Mouse (Mus musculus) kidney, adult 8-10 months (tissue): ENCODE results near the gene Soat2.
A peak's percentile ranks its signal among the peaks of the same experiment; 100 is the strongest.

Source experiments
- DNase-seq, 2 experiments: peaks; one replicate each; pipeline ENCODE4 v3.0.0; 2022

Soat2 gene

DNA sequence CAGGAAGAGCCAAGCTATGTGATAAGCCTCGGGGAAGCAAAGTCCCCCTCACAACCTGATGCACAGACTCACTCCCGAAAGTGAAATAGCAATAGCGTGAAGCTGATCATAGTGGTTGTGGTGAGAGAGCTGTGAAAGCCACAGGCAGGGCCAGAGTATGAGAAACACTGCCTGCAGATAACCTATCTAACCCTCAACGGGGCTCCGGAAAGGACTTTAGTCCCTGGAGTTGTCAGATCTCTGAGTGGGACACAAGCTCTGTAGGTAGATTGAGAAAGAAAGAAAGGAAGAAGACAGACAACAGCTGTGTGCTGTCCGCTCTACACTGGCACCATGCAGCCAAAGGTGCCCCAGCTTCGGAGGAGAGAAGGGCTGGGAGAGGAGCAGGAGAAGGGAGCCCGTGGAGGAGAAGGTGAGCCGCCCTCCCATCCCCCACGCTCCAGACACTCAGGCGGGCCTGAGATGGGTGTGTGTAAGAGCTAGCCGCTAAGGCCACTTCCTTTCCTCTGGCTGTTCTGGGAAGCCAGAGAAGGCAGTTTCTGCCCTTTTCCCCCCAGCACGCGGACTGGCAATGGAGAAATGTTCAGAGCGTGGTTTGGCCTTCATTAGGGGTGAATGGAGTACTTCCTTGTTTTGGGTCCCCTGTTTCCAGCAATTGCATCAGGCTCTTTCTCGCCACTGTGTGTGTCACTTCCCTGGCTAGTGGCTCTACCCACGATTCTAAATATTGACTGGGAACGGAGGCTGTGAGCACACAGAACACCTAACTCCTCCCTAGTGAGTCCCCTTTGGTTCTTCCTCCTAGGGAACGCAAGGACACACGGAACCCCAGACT, at the start of gene Soat2:
Gene Soat2, plus strand, starts transcription at position 226 of the 835 bp plus-strand sequence.
- DNase-seq, result peak in 1 of 2 experiments; percentile 23

DNA sequence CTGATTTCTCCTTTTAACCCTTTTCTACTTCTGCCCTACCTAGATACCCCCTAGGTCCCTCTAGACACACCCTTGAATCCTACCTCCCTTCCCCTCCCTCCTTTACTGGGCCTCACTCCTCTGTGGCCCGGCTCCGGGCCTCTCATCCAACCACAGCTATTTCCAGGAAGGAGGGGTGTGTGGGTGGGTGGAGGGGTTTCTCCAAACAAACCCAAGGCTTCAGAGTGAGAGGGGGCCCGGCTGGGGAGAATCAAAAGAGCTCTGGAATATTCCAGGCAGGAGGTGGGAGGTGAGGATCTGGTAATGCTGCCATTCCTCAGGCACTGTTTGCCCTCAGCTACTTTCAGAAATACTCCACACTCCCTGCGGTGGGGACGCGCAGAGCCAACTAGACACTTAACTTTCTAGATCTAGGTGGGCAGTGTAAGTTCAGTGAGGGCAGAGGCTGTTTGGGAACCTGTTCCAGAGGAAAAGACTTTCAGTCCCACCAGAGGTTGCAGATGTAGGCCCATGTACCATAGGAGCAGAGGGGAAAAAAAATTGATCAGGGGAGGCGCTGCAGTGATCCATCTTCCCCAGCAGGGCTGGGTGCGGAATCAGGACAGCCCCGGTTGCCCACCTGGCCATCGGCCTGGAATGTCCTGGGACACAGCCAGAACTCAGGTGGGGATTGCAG, 49.2 kb upstream of the Soat2 start:
- DNase-seq, result peak in 1 of 2 experiments; percentile 66

DNA sequence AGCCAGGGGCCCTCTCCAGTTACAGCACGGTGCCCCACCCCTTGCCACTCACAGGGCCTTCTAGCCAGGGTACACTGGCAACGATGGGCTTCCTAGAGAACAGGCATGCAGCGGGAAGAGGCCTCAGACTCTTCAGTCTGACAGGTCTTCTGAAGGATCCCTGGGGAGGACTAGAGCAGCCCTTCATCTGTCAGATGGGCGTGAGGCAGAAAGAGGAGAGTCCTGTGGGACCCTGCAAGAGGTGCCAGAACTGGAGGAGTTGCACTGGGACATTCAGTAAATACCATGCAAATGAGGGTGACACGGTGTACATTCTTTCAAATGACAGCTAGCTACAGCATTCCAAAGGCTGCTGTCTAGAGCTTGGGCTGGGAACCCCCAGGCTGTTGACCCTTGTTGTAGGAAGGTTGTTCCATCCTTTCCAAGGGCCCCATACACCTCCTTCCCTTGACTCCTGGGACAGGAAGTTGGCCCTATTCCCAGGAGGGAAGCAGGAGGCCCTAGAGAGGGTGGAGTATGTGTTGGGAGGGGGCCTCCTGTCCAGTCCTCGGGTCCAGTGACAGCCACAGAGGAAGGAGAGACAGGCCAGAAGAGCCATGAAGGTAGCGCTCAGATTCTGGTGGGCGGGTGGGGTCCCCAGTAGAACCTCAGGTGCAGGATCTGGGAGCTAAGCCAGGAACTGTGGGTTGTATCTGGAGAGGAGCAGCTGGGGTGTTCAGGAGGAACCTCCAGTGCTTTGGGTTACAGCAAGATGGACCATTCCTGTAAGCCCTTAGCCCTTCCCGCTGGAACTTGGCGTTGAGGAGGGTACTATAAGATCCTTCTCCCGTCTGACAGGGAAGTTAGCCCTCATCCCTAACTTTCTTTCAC, 48.4 kb upstream of the Soat2 start:
- DNase-seq, result peak; percentile 79 to 88

DNA sequence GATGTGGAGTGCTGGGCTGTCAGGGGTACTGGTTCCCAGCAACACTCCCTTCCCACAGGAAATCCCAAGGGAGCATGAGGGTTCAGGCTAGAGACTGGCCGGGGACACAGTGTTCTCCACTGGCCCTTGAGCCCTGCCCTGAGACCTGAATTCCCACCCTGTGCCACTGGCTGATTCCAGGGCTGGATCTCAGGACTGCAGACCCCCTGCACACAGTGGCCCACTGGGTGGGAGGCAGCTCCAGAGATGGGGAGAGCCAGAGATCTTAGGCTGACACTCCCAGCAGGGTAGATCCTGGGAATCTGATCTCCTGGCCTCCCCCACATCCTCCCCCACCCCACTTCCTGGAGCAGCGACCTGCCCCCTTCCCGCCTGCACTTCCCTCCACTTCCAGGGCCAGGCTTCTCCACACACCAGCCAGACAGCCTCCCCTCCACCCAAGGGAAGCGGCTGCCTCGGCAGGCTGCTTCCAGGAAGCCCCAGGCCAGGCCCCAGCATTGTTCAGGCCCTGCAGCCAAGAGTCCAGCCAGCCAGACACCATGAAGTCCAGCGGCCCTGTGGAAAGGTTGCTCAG, 47.7 kb upstream of the Soat2 start:
- DNase-seq, result peak; percentile 71 to 80

DNA sequence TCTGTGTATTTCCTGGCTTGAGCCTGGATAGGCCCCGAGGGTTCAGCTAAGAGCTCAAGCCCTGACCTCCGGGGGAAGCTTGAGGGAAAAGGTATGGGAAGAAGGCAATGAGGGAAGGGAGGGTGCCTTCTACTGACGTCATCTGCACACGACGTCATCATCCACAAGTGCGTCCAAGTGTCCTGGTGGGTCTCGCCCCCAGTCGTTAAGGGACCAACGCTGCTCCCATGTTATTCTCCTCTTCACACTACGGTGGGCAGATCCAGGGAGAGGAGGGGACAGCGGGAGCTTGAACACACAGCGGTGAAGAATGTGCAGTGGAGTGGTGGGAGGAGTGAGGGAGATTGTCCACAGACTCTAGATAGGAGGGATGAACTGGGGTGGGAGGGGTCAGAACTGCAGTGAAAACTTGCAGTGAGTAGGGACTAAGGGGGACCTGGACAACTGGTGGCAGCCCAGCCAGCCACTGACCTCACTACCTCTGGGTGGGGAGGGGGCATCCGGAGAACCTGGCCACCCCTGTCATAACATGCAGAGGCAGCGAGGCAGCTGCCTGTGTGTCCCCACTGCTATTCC, 46.9 kb upstream of the Soat2 start:
- peak in 1 of 2 experiments; percentile 56 for DNase-seq

DNA sequence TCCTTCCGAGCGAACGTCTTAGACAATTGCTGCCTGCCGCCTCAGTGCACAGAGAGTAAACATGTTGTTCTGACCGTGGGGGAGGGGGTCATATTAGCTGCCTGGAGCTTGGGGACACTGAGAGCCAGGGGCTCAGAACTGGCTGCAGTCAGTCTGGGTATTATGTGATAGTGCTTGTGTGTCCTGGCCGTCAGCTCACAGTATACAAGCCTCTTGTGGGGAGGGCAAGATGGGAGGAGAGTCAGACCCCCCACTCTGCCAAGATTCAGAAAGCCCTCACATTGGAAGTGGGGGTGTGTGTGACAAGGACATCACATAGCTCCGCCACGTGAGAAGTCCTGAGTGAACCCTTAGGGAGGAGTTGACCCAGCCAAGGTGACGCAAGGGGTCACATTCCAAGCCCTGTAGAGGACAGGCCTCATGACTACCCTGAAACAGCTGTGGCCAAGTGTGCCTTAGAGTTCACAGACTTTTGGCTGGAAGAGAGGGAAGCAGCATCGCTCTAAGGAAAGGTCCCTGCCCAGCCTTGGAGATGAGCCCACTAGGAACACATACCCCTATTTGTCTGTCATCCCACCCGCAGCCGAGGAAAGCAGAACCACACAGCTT, 46.3 kb upstream of the Soat2 start:
- DNase-seq, result peak; percentile 95 to 97

DNA sequence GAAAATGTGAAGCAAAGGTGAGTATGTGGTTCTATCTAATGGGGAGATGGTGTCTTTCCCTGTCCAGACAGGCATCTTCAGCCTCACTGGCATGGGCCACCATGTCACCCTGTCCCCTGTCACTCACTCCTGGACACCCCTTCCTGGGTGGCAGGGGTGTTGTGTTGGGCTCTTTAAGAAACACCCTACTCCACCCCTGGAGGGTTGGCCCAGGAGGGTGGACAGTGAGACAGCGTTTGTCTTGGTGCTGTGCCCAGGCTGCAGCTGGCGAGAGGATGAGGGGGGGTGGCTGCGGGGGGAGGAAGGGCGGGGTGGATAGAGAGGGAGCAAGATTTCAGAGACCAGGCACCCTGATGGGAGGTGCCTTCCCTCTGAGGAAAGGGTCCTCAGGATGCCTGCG, 45.0 kb upstream of the Soat2 start:
- peak; percentile 76 to 82 for DNase-seq

DNA sequence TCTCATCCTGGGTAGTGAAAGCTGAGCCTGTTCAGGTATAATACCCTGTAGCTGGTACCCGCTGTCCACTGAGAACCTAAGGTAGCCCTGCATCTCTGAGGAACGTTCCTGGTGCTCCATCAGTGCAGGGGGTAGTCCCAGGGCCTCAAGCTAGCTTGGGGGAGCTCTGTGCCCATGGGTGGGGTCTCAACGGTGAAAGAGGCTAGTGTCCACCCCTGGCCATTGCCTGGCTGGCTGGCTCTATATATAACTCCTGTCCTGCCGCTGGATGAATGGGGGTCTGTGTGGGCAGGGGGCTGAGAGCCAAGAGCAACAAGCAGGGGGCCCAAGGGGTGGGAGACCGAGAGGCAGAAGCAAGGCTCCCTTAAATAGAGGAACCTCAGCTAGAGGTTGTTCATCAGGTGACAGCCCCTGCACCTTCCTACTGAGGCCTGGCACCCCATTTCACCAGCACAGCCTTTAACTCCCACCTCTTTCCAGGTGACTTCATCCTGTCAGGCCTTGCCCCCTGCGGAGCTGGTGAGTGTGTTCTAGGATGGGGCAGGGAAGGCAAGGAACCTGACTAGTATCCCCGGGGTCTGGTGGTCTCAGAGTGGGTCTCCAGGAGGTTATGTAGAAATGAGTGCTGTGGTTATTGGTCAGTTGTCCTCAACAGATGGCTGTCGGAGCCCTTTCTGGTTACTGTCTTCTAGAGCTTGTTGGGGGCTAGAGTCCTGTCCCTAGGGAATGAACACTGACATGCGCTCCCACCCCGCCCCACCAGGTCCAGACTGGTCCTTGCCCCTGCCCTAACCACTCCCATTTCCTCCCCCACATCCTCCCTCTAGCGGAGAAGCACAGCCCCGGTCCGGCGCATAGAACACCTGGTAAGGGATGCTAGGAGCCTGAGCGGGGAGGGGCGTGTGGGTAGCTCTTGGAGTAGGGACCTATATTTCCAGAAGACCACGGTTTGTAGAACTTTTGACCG, 44.3 kb upstream of the Soat2 start:
- no peak for DNase-seq

DNA sequence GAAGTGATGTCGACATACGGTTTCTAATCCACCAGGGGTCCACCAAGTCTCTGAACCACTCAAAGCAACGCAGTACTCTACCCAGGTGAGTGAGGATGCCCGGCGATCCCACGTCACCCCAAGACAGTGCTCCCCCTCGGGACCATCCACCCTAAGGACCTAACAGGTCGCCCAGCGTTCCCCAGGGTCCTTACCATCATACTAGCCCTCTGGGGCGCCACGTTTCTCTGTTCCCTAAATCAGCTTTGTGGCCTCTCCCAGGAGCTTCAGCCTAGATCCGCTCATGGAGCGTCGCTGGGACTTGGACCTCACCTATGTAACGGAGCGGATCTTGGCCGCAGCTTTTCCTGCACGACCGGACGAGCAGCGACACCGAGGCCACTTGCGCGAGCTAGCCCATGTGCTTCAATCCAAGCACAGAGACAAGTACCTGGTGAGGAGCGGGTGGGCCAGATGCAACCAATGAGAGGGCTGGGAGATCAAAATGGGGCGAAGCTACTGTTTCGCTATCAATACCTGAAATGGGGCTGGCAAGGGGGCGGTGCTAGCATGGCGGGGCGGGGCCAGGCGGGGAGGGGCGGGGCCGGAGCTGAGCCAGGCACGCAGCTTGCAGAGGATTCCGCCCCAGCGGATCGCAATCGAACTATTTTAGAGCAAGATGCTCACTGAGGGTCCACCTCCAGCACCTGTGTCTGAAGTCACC, 43.4 kb upstream of the Soat2 start:
- no peak for DNase-seq

DNA sequence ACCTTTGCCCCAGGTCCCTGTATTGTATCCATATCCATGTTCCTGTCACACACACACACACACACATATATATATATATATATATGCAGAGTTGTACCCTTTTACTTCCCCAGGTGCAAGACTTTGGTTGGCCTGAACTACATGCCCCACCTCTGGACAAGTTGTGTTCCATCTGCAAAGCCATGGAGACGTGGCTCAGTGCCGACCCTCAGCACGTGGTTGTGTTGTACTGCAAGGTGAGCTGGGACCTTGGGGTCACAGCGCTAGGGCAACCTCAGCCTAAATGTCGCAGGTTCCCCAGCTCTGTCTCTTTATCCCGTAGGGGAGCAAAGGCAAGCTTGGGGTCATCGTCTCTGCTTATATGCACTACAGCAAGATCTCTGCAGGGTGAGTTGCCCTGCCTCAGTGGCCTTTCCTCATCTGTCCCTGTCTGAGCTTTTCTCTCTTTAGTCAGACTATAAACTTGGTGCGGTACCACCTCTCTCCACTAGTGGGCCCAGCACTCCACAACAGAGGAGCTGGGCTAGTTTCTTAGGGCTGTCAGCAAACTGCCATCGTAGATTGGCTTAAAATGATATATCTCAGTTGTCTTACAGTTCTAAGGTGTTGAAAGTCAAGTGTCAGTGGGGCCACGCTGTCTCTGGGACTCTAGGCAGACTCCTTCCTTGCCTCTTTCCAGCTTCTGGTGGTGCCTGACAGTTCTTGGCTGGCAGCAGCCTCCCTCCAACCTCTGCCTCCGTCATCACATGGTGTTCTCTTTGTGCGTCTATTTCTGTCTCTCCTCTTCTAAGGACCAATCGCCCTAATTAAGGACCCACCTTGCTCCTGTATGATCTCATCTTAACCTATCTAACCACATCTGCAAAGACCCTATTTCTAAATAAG, 42.4 kb upstream of the Soat2 start:
- DNase-seq, result peak in 1 of 2 experiments; percentile 77

DNA sequence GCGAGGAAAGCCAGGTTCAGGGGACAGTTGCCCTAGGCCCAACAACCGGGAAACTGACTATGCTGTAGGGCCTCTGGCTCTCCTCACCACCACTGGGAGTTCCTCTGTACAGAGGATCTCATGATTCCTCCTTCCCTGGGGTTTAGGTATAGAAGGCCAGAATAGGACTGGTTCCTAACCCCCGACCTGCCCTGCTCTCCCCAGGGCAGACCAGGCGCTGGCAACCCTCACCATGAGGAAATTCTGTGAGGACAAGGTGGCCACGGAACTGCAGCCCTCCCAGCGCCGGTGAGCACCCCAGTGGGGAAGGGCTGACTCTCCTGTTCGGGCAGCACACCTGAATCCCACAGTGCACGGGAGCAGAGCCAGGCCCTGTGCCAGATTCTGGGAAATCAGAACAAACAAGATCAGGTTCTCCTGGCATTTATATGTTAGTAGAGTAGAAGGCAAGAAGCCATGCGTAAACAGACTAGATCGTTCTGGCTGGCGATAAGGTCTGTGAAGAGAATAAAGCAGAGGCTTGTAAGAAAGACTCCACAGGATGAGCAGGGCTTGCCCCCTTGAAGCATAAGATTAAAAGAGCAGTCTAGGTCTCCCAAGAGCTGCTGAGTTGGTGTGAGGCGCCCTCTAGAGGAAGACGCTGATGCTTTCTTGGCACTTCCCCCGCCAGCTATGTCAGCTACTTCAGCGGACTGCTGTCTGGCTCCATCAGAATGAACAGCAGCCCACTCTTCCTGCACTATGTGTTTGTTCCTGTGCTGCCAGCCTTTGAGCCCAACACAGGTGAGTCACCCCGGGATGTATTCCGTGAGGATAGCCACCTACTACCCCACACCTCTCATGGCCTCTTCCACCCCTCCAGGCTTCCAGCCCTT, 41.4 kb upstream of the Soat2 start:
- DNase-seq, result peak; percentile 74 to 83

DNA sequence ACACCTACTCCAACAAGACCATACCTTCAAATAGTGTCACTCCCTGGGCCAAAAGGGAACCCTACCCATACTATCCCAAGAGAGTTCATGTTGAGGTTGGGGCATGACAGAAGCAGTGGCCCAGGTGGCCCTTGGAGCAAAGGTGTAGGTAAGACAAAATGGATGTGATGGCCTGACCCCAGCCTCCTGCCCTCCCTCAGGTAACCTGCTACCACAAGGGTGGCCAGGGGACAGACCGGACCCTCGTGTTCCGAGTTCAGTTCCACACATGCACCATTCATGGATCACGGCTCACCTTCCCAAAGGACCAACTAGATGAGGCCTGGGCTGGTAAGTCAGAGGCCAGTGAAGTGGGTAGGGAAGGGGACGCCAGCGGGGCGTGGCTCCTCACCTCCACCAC, 40.1 kb upstream of the Soat2 start:
- DNase-seq, result no peak

DNA sequence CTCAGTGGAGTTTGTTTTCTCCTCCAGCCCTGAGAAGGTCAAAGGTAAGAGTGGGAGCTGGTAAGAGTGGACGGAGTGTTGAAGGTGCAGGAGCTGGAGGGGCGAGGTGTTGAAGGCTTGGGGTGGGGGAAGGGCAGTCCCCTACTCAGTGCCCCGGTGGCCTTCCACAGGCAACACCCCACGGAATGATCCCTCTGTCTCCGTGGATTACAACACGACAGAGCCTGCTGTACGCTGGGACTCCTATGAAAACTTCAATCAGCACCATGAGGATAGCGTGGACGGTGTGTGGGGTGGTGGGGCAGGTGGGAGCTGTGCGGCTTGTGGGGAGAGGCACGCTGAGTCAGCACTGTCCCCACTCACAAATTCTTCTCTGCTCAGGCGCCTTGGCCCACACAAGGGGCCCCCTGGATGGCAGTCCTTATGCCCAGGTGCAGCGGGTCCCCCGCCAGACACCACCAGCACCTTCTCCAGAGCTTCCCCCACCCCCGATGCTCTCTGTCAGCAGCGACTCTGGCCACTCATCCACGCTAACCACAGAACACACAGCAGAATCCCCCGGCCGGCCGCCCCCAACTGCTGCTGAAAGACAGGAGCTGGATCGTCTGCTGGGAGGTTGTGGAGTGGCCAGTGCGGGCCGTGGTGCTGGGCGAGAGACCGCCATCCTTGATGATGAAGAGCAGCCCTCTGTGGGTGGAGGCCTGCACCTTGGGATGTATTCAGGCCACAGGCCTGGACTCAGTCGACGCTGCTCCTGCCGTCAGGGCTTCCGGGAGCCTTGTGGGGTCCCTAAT, 39.4 kb upstream of the Soat2 start:
- no peak for DNase-seq

DNA sequence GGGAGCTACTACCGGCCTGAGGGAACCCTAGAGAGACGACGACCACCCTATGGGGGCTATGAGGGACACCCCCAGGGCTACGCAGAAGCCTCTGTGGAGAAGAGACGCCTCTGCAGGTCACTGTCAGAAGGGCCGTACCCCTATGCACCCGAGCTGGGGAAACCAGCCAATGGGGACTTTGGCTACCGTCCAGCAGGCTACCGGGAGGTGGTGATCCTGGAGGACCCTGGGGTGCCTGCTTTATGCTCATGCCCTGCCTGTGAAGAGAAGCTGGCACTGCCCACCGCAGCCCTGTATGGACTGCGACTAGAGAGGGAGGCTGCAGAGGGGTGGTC, 38.9 kb upstream of the Soat2 start:
- no peak for DNase-seq

DNA sequence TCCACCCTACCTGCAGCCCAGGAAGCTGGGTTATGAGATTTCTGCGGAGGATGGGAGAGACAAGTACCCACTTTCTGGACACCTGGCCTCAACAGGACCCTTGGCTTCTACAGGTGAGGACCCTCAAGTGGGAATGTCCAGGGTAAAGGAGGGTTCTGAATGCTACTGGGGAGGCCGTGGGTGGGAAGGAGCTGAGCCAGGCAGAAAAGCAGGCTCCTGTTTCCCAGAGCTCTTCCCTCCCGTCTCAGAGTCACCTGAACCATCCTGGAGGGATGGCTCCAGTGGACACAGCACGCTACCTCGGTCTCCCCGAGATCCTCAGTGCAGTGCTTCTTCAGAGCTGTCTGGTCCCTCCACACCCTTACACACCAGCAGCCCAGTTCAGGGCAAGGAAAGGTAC, 38.1 kb upstream of the Soat2 start:
- DNase-seq, result no peak

DNA sequence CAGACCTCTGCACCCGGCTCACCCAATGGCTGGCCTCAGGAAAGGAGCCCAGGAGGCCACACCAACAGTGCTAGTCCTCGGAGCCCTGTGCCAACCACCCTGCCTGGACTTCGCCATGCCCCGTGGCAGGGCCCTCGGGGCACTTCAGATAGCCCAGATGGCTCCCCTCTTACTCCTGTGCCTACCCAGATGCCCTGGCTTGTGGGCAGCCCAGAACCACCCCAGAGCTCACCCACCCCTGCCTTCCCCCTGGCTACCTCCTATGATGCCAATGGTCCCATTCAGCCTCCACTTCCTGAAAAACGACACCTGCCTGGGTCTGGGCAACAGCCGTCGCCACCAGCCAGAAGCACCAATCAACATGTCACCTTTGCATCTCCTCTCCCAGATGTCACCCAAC, 37.5 kb upstream of the Soat2 start:
- no peak for DNase-seq

DNA sequence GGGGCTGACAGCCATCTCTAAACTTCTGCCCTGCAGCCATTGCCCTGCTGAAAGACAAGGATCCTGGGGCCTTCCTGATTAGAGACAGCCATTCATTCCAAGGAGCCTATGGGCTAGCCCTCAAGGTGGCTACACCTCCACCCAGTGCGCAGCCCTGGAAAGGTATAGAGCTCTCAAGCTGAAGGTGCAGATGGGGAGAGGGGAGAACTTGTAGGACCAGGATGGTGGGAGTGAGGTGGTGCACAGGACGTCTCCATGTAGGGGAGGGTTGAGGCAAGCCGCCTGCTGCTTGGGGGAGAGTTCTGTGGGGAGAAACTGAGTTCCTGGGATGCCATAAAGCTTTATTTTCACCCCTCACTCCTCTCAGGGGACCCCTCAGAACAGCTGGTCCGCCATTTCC, 36.7 kb upstream of the Soat2 start:
- DNase-seq, result no peak
